Mouse (Mus musculus) erythroblast, embryonic 14.5 days (primary cell): ENCODE results near the gene Cdh11. TPM values are rescaled to one million over a fixed set of nuclear protein-coding genes. Genes with fewer than 3 reads are reported as not detected.

Experiments used
- H3K27me3 ChIP-seq: 2 replicates; pipeline ENCODE4 v1.6.1; 2012; ENCODE audit warnings: inconsistent platforms; ENCODE audit not compliant: control insufficient read depth
- H3K36me3 ChIP-seq: 2 replicates; pipeline ENCODE4 v1.6.1; 2012; ENCODE audit warnings: mild to moderate bottlenecking, inconsistent platforms; ENCODE audit not compliant: control insufficient read depth
- H3K4me1 ChIP-seq: 2 replicates; pipeline ENCODE4 v1.6.1; 2012; ENCODE audit warnings: inconsistent platforms; ENCODE audit not compliant: control insufficient read depth
- H3K4me3 ChIP-seq: replicated peaks from 2 replicates; pipeline ENCODE3; 2012; ENCODE audit warnings: moderate library complexity, mild to moderate bottlenecking, inconsistent platforms
- H3K9me3 ChIP-seq: 2 replicates; pipeline ENCODE4 v1.6.1; 2012; ENCODE audit warnings: low read length, inconsistent platforms, mixed read lengths; ENCODE audit not compliant: control insufficient read depth
- GATA1 ChIP-seq: IDR thresholded peaks from 2 replicates; pipeline ENCODE4 v1.6.1; 2012; ENCODE audit warnings: low read length, inconsistent platforms, mixed read lengths
- TAL1 ChIP-seq: IDR thresholded peaks from 3 replicates; pipeline ENCODE4 v1.6.1; 2012; ENCODE audit warnings: low read length, inconsistent platforms, mixed read lengths
- polyA plus RNA-seq: library from polyadenylated mRNA; stranded (reverse); fragments of >175 nt; gene quantifications from 2 replicates; pipeline ENCODE4 v1.2.3, GENCODE M21; 2012

The Cdh11 gene
- polyA plus RNA-seq = not detected in 2 replicates

DNA sequence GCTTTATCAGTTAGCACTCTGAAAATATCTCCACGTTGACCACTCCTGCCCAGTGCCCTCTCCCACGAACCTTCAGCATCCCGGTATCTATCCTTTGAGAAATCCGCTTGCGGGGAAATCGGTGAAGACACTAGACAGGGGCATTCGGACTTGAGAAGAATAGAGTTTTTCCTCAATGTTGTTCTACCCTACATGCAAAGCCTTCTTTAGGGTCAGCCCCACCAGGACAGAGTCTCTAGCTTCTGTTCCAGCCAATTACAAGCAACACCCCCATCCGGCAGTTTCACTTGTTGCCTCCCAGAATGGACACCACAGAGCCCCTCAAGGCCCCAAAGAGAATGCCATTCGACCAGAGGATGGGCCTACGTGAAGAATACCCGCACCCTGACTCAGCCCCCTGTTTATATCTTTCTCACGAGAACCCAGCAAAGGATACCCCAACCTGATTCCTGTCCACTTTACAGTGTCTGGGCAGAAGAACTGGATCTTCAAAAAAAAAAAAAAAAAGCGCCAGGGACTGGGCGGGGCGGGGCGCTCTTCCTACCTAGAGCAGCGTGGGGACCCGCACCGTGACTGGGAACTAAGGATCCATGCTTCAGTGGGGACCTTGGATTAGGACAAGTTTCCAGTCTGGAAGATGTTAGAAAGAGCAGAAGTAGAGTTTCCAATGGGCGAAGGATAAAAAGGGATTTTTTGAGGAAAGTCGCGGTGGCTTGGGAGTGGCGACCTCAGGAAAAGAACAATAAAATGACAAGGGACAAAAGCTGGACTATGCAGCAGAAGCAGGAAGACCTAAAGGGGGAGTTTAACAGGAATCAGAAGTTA is at the start of gene Cdh11:
TSS of gene Cdh11 (minus strand) at position 51 of the 825 bp plus-strand sequence.
- no peak within 1 kb of the TSS for H3K4me3 ChIP-seq
- H3K27me3 ChIP-seq = peaks cover 55% of the 10 kb centered on the region
- H3K36me3 ChIP-seq = no peaks in the 10 kb centered on the region
- no peak for TF ChIP-seq GATA1
- H3K4me1 ChIP-seq = no peaks in the 10 kb centered on the region
- H3K9me3 ChIP-seq = no peaks in the 10 kb centered on the region

DNA sequence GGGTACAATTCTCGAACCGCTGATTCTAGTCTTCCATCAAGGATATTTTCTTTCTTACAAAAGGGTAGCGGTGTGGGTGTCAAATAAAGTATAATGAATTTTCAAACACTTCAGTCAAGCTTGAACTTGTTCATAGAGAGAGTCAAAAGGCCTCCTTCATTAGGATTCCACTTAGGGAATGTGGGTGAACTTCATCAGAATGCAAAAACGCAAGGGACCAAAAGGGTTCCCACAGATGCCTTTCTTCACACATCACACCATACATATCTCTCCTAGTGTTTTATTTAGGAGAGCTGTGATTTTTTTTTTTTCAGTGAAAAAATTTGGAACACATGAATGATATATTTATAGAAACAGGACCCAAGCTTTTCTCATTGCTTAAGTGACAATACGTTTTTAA is 28.5 kb upstream of the Cdh11 start:
- Histone ChIP-seq H3K36me3 (no peaks in the 10 kb centered on the region), H3K4me3 (no peak overlapping the region), H3K9me3 (no peaks in the 10 kb centered on the region; the same call in 1 of the 2 replicates), H3K27me3 (no peaks in the 10 kb centered on the region), H3K4me1 (no peaks in the 10 kb centered on the region)
- TF ChIP-seq GATA1 (no peak), TAL1 (no peak)

DNA sequence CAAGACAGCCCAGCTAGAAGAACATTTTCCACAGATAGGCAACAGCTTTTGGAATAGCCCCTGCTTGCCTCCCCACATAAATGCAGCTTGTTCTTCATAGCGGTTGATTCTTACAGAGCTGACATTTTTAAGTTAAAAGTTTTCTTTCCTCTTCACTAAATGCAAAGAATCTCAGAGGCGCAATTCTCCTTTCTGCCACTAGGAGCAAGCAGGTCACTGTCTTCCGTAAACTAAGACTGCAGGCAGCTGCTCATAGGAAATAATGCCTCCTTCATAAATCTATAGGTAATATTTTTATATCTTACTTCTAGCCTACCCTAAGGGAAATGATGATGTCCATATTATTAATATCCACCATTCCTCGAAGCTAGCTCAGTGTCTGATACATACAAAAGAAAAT is 4.9 kb upstream of the Cdh11 start:
- Histone ChIP-seq H3K9me3 (no peaks in the 10 kb centered on the region), H3K27me3 (peaks cover 26% of the 10 kb centered on the region), H3K4me1 (no peaks in the 10 kb centered on the region), H3K4me3 (no peak overlapping the region), H3K36me3 (no peaks in the 10 kb centered on the region)
- no peak for TF ChIP-seq GATA1
- no peak for TF ChIP-seq TAL1

DNA sequence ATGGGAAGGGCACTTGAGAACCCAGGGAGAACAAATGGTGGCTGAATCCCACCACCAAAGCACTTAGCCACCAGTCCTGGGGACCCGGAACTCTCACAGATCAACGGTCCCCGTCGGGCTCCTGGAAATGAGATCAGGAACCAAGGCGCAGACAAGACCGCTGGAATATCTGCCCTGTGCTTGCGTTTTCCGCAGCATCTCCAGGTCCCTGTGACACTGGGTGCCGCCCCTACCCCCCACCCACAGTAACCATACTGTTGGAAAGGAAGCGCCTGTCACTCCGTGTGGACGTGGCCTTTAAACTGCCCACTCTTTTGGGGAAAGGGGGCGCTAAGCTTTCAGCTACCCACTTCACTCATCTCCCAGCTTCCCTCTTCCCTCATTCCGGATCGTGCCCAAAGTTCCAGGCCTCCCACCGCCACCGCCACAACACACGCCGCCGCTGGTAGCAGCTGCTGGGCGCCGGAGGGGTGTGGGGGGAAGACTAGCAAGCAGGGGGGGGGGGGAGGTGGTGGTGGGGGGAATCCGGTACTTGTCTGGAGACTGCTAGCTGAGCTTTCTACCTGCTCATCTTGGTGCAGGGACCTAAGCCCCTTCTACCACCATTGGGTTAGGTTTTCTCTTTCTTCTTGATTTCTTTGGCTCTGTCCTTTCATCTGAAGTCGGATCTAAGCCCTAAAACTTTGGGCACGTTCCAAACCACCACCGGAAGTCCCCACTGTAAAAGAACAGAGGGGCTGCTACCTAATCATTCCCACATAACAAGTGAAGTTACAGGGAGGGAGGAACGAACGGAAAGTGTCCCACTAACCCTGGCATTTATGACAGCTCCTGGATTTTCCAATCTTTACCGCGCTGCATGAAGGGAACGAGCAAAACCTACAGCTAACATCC is 1.3 kb upstream of the Cdh11 start:
- H3K9me3 ChIP-seq = no peaks in the 10 kb centered on the region
- TF ChIP-seq GATA1 (no peak), TAL1 (no peak)
- H3K27me3 ChIP-seq = peaks cover 55% of the 10 kb centered on the region
- H3K36me3 ChIP-seq = no peaks in the 10 kb centered on the region
- no peak overlapping the region for H3K4me3 ChIP-seq
- no peaks in the 10 kb centered on the region for H3K4me1 ChIP-seq

DNA sequence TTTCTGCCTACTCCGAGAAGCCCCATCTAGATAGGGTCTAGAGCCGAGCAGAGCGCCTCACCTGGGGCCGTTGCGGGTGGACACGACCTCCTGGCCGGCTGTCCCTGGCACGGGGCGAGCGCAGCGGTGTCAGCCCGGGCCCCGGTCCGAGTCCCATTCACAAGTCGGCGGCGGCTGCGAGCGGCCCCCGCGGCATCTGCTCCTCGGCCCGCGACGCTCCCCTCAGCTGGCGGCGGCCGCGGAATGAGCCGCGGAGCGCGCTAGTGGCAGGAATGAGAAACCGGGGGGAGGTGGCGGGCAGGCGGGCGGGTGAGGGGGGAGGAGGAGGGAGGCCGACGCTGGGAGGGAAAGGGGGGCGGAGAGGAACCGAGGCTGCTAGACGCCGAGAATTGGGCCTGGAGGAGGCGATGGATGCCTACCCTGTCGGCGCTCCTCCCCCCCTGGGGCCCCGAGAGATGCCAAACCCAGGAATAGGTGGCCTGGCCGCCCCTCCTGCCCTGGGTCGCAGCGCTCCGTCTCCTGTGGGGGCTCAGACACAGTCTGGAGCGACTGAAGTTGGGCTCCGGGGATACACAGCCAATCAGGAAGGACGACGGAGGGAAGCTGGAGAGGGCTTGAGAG is 497 bp downstream of the Cdh11 start:
- no peaks in the 10 kb centered on the region for H3K9me3 ChIP-seq
- no peaks in the 10 kb centered on the region for H3K4me1 ChIP-seq
- no peaks in the 10 kb centered on the region for H3K36me3 ChIP-seq
- H3K4me3 ChIP-seq = no peak overlapping the region
- peaks cover 55% of the 10 kb centered on the region for H3K27me3 ChIP-seq
- TF ChIP-seq GATA1 = no peak
- TF ChIP-seq TAL1 = no peak

DNA sequence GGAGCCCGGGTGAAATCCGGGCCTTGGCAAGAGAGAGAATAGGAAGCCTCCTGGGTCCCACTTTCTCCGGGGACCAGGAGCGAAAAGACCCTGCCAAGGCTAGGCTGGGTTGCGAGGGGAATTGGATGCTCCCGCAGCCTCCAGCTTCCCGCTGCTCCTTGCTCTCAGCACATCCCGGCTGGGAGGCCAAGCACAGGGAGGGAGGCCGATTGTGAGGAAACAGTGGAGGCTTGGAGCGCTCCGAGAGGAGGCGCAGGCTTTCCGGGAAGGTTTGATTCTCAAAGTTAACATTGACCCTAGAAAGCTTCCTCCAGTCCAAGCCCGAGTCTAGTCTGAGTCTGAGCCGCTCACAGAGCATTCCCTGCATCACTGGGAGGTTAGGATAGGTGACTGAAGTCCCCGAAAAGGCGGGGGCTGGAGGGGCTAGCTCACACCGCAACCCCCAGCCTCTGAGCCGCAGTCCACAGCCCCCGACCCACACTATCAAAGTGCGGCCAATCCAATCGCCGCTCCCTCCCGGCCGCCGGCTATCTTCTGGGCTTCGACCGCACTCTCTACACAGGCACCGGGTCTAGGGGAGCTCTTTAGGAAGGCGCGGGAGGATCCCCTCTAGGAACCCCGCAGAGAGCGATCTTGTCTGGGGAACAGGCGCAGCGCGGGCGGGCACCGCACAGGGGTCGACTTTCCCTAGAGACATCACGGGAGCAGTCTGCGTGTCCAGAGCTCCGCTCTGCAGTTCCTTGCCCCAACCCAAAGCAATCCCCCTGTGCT is 1.4 kb downstream of the Cdh11 start:
- Histone ChIP-seq H3K36me3 (no peaks in the 10 kb centered on the region), H3K9me3 (no peaks in the 10 kb centered on the region), H3K4me3 (no peak overlapping the region), H3K4me1 (no peaks in the 10 kb centered on the region), H3K27me3 (peaks cover 55% of the 10 kb centered on the region)
- no peak for TF ChIP-seq GATA1
- no peak for TF ChIP-seq TAL1

DNA sequence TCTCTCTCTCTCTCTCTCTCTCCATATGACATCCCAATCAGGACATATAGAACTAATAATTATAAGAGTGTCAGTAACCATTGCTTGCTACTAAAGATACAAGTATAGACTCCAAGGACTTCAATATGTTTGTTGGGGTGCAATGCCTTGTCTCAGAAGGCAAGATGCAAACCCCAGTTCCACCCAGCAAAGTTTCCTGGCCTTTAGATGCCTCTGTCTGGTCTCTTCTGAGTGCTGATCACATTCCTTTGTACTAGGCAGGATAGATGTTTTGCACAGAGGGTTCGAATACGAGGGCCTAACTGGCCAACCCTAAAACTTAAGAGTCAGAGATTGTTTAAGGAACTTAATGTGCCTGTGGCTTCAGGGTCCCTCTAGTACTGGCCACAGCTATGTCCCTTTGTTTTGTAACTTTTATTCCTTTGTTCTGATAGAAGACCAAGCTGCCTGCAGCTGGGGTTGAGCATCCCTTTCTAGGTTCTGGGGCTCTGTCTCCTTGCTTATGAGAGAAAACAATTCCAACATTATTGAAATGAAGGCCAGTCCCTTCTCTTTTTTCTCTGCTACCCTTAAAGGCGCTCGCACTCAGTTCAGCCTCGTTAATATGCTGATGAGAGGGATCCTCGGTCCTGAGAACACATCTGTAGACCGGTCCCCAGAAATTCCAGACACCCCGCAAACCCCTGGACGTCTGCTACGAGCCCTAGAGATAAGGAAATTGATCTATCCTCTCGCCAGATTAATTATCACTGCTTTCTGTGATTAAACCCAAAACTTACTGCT is 2.5 kb downstream of the Cdh11 start:
- H3K4me1 ChIP-seq = no peaks in the 10 kb centered on the region
- TF ChIP-seq GATA1 (no peak), TAL1 (no peak)
- H3K9me3 ChIP-seq = no peaks in the 10 kb centered on the region
- H3K4me3 ChIP-seq = no peak overlapping the region
- no peaks in the 10 kb centered on the region for H3K36me3 ChIP-seq
- peaks cover 55% of the 10 kb centered on the region for H3K27me3 ChIP-seq

DNA sequence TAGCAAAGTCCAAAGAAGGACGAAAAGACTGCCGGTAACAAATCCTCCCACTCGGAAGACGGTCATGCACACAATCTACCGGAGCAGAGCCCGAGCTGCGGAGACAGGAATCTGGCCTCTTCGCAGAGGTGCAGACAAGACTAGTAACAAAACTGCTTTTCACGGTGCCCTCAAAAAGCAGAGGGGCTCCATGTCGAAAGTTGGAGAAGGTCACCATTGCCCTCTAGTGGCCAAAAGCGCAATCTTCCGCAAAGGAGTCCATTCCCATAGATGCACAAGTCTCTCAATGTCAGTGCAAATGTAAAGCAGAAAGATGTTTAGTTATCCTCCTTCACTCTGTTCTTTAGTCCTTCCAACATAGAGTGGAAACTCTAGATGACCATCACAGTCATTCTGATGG is 4.5 kb downstream of the Cdh11 start:
- Histone ChIP-seq H3K9me3 (no peaks in the 10 kb centered on the region), H3K27me3 (peaks cover 36% of the 10 kb centered on the region), H3K36me3 (no peaks in the 10 kb centered on the region), H3K4me3 (no peak overlapping the region), H3K4me1 (no peaks in the 10 kb centered on the region)
- TF ChIP-seq GATA1 (no peak), TAL1 (no peak)
